Mouse (Mus musculus) myocyte (in vitro differentiated cells): ENCODE measurements at regions not wholly inside any gene's neighbourhood (a gene's known extent, or its start where the extent isn't known, plus 50 kb on each side); places are given as distances from the start of the nearest gene placed in this dataset.
A peak's percentile ranks its signal among the peaks of the same experiment; 100 is the strongest.
"Not testable (repeated sequence)": the region's sequence is repeated elsewhere in the genome, so short reads cannot be mapped to it uniquely, and the experiment has no call there.

Experiments used
- H3K27me3 ChIP-seq: one replicate; pipeline ENCODE4 v1.6.1; 2011; ENCODE audit not compliant: control insufficient read depth, insufficient read depth, insufficient read length
- H3K36me3 ChIP-seq: one replicate; pipeline ENCODE4 v1.6.1; 2011; ENCODE audit not compliant: control insufficient read depth, insufficient read depth
- H3K4me2 ChIP-seq: one replicate; pipeline ENCODE4 v1.6.1; 2011; ENCODE audit warnings: low read depth, control low read depth
- H3K4me3 ChIP-seq: one replicate; pipeline ENCODE4 v1.5.1; 2011; ENCODE audit warnings: mild to moderate bottlenecking, control low read depth, moderate library complexity
- H3K79me2 ChIP-seq: one replicate; pipeline ENCODE4 v1.6.1; 2011; ENCODE audit not compliant: control insufficient read depth, insufficient read depth
- H3ac ChIP-seq: one replicate; pipeline ENCODE4 v1.6.1; 2011; ENCODE audit not compliant: control insufficient read depth, insufficient read length
- CEBPB ChIP-seq: IDR thresholded peaks from 2 replicates; pipeline ENCODE4 v1.6.1; 2011; ENCODE audit warnings: mild to moderate bottlenecking, moderate library complexity; ENCODE audit not compliant: poor library complexity, insufficient read depth, severe bottlenecking
- E2F4 ChIP-seq: IDR thresholded peaks from one replicate; pipeline ENCODE4 v1.6.1; 2011; ENCODE audit warnings: mild to moderate bottlenecking, control low read depth, moderate library complexity; ENCODE audit not compliant: insufficient read depth
- MAX ChIP-seq: IDR thresholded peaks from one replicate; pipeline ENCODE4 v1.6.1; 2011; ENCODE audit warnings: low read depth, mild to moderate bottlenecking, control low read depth
- MYOD1 ChIP-seq, 3 experiments: IDR thresholded peaks; one replicate each; pipeline ENCODE4 v1.6.1; 2011; ENCODE audit warnings: control low read depth in 2 of 3, low read depth in 2 of 3, mild to moderate bottlenecking in 2 of 3, moderate library complexity in 1 of 3; ENCODE audit not compliant: insufficient read length in 2 of 3, control insufficient read depth in 1 of 3
- MYOG ChIP-seq, 3 experiments: IDR thresholded peaks; one replicate each; pipeline ENCODE4 v1.6.1; 2011; ENCODE audit warnings: control low read depth in 2 of 3, low read depth in 2 of 3, mild to moderate bottlenecking in 2 of 3; ENCODE audit not compliant: insufficient read length in 2 of 3, control insufficient read depth in 1 of 3, insufficient read depth in 1 of 3
- POLR2A ChIP-seq: IDR thresholded peaks from one replicate; pipeline ENCODE4 v1.6.1; 2011; ENCODE audit warnings: low read depth, mild to moderate bottlenecking, control low read depth, moderate library complexity; ENCODE audit not compliant: insufficient read length
- POLR2AphosphoS2 ChIP-seq: IDR thresholded peaks from one replicate; pipeline ENCODE4 v1.6.1; 2011; ENCODE audit warnings: low read depth, control low read depth; ENCODE audit not compliant: insufficient read length
- REST ChIP-seq: IDR thresholded peaks from one replicate; pipeline ENCODE4 v1.6.1; 2011; ENCODE audit warnings: mild to moderate bottlenecking, control low read depth, moderate library complexity; ENCODE audit not compliant: insufficient read depth, insufficient read length
- SRF ChIP-seq: IDR thresholded peaks from one replicate; pipeline ENCODE4 v1.6.1; 2011; ENCODE audit warnings: low read depth; ENCODE audit not compliant: control insufficient read depth, insufficient read length
- TCF12 ChIP-seq: IDR thresholded peaks from one replicate; pipeline ENCODE4 v1.6.1; 2011; ENCODE audit warnings: mild to moderate bottlenecking, control low read depth; ENCODE audit not compliant: poor library complexity, insufficient read depth, severe bottlenecking
- TCF3 ChIP-seq: IDR thresholded peaks from one replicate; pipeline ENCODE4 v1.6.1; 2011; ENCODE audit warnings: low read depth, control low read depth; ENCODE audit not compliant: insufficient read length
- USF1 ChIP-seq: IDR thresholded peaks from one replicate; pipeline ENCODE4 v1.6.1; 2011; ENCODE audit warnings: low read depth, mild to moderate bottlenecking, control low read depth, moderate library complexity

DNA sequence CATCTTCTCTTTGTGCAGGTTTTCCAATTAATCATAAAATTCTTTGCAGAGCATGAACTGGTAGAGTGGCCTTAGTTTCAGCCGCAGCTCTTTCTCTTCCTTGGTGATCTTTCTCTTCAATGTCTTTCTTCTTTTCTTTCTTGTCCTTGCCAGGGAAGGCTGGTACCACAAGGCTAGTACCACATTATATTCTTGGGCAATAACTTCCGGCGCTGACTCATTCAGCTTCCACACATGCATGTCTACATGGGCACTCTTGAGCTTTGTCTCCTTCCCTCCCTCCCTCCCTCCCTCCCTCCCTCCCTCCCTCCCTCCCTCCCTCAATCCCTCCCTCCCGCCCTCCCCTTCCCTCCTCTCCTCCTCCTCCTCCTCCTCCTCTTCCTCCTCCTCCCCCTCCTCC is 98.1 kb upstream of the Pwp1 start:
- not testable (repeated sequence) for H3K36me3 ChIP-seq, H3K4me2 ChIP-seq, H3K79me2 ChIP-seq, H3K27me3 ChIP-seq, H3K4me3 ChIP-seq, H3ac ChIP-seq
- peak; percentile 24; the same call in 1 of the 2 replicates for TF ChIP-seq CEBPB

DNA sequence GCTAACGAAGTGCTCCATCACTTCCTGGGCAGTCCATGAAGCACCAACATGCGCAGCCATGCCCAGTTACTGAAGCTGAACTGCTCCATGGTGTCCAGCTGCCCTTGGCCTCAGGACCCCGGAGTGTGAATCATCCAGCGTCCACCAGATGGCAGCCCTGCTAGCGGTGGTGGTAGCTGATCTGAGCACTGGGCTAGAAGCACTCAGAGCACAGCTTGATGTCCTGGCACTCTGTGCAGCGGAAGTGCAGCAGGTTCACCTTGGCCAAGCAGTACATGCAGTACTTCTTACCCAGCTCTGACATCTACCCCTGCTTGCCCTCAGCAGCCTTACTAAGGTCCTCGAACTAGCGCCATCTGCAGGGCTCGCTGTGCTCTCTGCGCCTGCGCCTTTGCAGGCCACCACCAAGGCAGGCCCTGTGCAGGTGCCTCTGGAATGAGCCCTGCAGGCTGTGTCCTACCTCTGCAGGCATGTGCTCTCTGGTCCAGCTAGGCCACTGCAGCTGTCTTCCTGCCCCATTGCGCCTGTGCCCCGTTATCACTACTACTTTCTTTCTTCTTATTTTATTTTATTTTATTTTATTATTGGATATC is 97.4 kb upstream of the Pwp1 start:
- H3K27me3 ChIP-seq, H3K4me3 ChIP-seq, H3ac ChIP-seq, H3K36me3 ChIP-seq, H3K4me2 ChIP-seq, H3K79me2 ChIP-seq: not testable (repeated sequence)

DNA sequence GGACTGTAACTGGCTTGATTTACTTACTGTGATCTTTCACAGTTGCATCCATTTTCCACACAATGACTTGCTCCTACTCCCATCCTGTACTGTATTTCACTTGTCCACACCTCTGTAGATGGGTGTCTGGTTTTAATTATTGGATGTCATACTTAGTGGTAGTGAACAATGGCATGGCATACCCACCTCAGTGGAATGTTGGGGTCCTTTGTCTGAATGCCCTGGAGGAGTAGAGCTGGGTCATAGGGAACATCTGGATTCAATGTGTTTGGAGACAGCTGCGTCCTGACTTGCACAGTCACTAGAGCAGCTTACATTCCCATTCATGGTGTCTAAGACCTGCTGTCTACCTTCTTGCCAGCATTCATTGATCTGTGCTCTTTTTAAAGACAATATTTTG is 91.5 kb upstream of the Pwp1 start:
- H3K27me3 ChIP-seq = no peaks in the 10 kb centered on the region
- no peak overlapping the region for H3ac ChIP-seq
- H3K4me2 ChIP-seq = no peak overlapping the region
- H3K79me2 ChIP-seq = no peaks in the 10 kb centered on the region
- H3K4me3 ChIP-seq = no peak overlapping the region
- H3K36me3 ChIP-seq = no peaks in the 10 kb centered on the region
- TF ChIP-seq CEBPB = no peak
- no peak for TF ChIP-seq POLR2AphosphoS2
- TF ChIP-seq MYOG (IDR thresholded peaks at IDR 0.05; ENCODE audit: control insufficient read depth in 1 of 3, insufficient read depth in 1 of 3, insufficient read length in 2 of 3, low read depth in 2 of 3) = no peak
- no peak for TF ChIP-seq MYOD1 (IDR thresholded peaks at IDR 0.05; ENCODE audit: control insufficient read depth in 1 of 3, insufficient read length in 2 of 3, low read depth in 2 of 3)
- no peak for TF ChIP-seq TCF3
- no peak for TF ChIP-seq E2F4
- TF ChIP-seq SRF = no peak
- TF ChIP-seq MAX = no peak
- no peak for TF ChIP-seq REST
- TF ChIP-seq USF1 = no peak
- TF ChIP-seq POLR2A = no peak
- no peak for TF ChIP-seq TCF12

DNA sequence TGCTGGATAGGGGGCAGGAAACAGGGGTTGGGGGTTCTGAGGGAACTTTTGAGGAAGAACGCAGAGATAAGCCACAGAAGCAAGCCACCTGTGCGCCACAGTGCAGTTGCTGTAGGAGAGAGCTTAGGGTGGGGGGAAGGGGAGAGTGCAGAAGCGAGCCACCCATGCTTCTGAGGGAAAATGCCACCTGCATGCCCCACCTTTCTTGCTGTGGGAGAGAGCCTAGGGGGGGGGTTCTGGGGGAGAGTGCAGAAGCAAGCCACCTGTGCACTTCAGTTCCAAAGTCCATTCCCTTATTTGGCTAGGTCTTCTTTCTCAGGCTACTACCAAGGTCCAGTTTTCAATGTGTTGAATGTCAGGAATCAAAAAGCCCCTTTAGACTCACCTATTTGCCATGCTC is 90.3 kb upstream of the Pwp1 start:
- no peaks in the 10 kb centered on the region for H3K79me2 ChIP-seq
- H3K4me3 ChIP-seq = no peak overlapping the region
- no peaks in the 10 kb centered on the region for H3K27me3 ChIP-seq
- H3K4me2 ChIP-seq = peak overlapping the region; percentile 78
- H3ac ChIP-seq = no peak overlapping the region
- TF ChIP-seq SRF = peak; percentile 57
- TF ChIP-seq POLR2A = no peak
- TF ChIP-seq MYOG (IDR thresholded peaks at IDR 0.05; ENCODE audit: control insufficient read depth in 1 of 3, insufficient read depth in 1 of 3, insufficient read length in 2 of 3, low read depth in 2 of 3) = peak in 1 of 3 experiments; percentile 47
- no peaks in the 10 kb centered on the region for H3K36me3 ChIP-seq

DNA sequence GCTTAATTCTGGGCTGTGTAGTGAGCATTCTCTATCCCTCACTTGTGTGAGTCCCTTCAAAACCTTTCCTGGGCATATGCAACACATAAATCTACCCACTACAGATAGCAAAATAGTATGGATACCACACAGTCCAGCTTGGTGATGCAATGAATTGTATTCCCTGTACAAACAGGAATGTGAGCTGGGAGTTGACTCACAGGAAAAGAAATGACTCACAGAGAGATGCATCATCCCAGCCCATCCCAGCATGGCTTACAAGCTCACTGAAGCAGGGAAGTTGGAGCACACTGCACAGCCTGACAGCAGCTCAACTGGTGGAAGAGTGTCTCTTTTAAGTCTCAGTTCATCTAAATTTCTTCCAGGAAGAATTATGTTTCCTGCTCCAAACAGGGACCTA is 89.7 kb upstream of the Pwp1 start:
- H3K79me2 ChIP-seq, H3K36me3 ChIP-seq, H3K27me3 ChIP-seq, H3K4me3 ChIP-seq, H3ac ChIP-seq: not testable (repeated sequence)
- H3K4me2 ChIP-seq = peak overlapping the region; percentile 78
- peak; percentile 95 for TF ChIP-seq CEBPB

DNA sequence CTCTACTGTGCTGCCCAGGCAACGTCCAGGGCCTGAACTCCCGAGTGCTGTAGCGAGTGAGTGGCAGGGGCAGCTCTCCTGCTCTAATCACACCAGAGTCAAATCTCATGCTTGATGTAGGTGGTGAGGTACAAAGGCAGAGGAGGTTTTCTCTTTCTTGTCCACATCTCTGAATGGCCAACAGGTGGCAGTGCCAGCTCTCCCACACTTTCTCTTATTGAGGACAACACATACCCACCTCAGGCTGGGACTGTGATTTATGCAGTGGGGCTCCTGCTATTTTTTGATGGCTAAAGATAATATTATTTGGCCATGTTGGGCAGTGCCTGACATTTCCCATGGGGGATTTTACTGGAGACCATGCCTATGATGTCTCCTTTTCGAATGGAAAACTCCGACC is 87.3 kb upstream of the Pwp1 start:
- Histone ChIP-seq H3K79me2 (no peaks in the 10 kb centered on the region), H3K27me3 (no peaks in the 10 kb centered on the region), H3K4me2 (no peak overlapping the region), H3K4me3 (no peak overlapping the region), H3ac (no peak overlapping the region), H3K36me3 (no peaks in the 10 kb centered on the region)
- TF ChIP-seq MYOG (IDR thresholded peaks at IDR 0.05; ENCODE audit: control insufficient read depth in 1 of 3, insufficient read depth in 1 of 3, insufficient read length in 2 of 3, low read depth in 2 of 3) = no peak
- TF ChIP-seq TCF12 = no peak
- no peak for TF ChIP-seq E2F4
- TF ChIP-seq TCF3 = no peak
- no peak for TF ChIP-seq MYOD1 (IDR thresholded peaks at IDR 0.05; ENCODE audit: control insufficient read depth in 1 of 3, insufficient read length in 2 of 3, low read depth in 2 of 3)
- no peak for TF ChIP-seq SRF
- TF ChIP-seq POLR2A = no peak
- no peak for TF ChIP-seq MAX
- TF ChIP-seq CEBPB = no peak
- TF ChIP-seq REST = no peak
- TF ChIP-seq USF1 = no peak
- TF ChIP-seq POLR2AphosphoS2 = no peak

DNA sequence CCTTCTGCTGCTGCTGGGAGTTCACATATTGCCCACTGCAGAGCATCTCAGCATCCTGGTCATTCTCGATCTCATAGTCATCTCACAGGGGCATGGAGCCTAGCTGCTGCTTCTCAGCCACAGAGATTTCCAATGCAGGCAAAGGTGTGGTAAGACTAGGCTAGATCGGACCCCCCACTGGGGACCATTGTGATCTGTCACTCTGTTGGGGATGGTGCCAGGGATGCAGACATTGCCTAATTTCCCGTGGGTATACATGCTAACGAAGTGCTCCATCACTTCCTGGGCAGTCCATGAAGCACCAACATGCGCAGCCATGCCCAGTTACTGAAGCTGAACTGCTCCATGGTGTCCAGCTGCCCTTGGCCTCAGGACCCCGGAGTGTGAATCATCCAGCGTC is 83.9 kb upstream of the Pwp1 start:
- not testable (repeated sequence) for H3K36me3 ChIP-seq, H3ac ChIP-seq, H3K79me2 ChIP-seq, H3K4me2 ChIP-seq, H3K4me3 ChIP-seq, H3K27me3 ChIP-seq

DNA sequence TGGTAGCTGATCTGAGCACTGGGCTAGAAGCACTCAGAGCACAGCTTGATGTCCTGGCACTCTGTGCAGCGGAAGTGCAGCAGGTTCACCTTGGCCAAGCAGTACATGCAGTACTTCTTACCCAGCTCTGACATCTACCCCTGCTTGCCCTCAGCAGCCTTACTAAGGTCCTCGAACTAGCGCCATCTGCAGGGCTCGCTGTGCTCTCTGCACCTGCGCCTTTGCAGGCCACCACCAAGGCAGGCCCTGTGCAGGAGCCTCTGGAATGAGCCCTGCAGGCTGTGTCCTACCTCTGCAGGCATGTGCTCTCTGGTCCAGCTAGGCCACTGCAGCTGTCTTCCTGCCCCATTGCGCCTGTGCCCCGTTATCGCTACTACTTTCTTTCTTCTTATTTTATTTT is 83.5 kb upstream of the Pwp1 start:
- H3K79me2 ChIP-seq, H3K27me3 ChIP-seq, H3K4me2 ChIP-seq, H3ac ChIP-seq, H3K4me3 ChIP-seq, H3K36me3 ChIP-seq: not testable (repeated sequence)

DNA sequence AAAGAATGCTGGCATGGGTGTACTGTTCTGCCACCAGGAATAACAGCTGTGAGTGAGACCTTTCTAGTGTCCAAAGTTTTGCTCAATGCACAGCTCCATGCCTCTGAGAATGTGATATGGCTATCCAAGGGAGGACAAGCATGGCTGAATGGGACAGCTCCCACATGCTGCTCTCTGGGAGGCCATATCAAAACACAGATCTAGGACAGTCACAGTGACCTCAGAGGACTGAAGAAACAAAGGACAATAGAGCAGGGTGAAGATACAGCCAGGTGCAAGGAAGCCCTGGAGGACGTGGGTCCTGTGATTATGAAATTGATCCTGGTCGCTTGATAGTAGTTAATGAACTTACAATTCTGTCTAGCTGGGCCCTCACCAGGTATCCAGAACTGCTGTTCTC is 79.7 kb upstream of the Pwp1 start:
- not testable (repeated sequence) for H3K4me2 ChIP-seq, H3K4me3 ChIP-seq, H3K36me3 ChIP-seq, H3ac ChIP-seq, H3K79me2 ChIP-seq, H3K27me3 ChIP-seq
